17 mouse cellular contexts compared by ENCODE assay signal in genomic region chr1:94147015-94147414, GRCm38 (mm10).
A peak's percentile ranks its signal among the peaks of the same experiment; 100 is the strongest.
DNase-seq lines count a peak whose midpoint lies in the region; ATAC-seq lines count a peak whose summit lies in the region.
"Had no signal": no experiment of that assay in that cellular context is flagged by ENCODE, and none has a peak within 500 bp of the region (broad histone marks: within the 10 kb centered on the region; RNA-seq: fewer than 3 reads in every experiment).

No protein-coding gene starts in this region.

- no peak for DNase-seq in frontal cortex, postnatal 25 days (ENCODE audit: low spot score in 2 of 2)
- peak; percentile 8 for DNase-seq in kidney, adult 9 months
- no peak for DNase-seq in kidney, adult 11 months
- DNase-seq in 416B (ENCODE audit: low read depth): peak; percentile 49
- no peak for DNase-seq in cerebellum, postnatal 14 days
- DNase-seq: adrenal gland, postnatal 10 days; cerebellum, postnatal 36 days; thymus, postnatal 25 days had no signal

- no peak overlapping the region for H3K4me2 ChIP-seq in intestine, embryonic 16.5 days (ENCODE audit: low read depth, low read length)
- H3K4me2 ChIP-seq: embryonic facial prominence, embryonic 12.5 days; limb, embryonic 12.5 days had no signal

- no peaks in the 10 kb centered on the region for H3K36me3 ChIP-seq in intestine, embryonic 16.5 days (ENCODE audit: control insufficient read depth, insufficient read depth, low read length)
- H3K36me3 ChIP-seq: embryonic facial prominence, embryonic 12.5 days; forebrain, embryonic 10.5 days; G1E; limb, embryonic 12.5 days had no signal

- WGBS in intestine, embryonic 16.5 days: 73% methylated on average over 4 of the region's 4 CpGs

- no peaks in the 10 kb centered on the region for H3K9me3 ChIP-seq in intestine, embryonic 16.5 days (ENCODE audit: control insufficient read depth, low read length)
- H3K9me3 ChIP-seq: embryonic facial prominence, embryonic 12.5 days; forebrain, embryonic 10.5 days; G1E; limb, embryonic 12.5 days had no signal

- H3K4me3 ChIP-seq in intestine, embryonic 16.5 days (ENCODE audit: low read length): no peak overlapping the region
- H3K4me3 ChIP-seq: embryonic facial prominence, embryonic 12.5 days; forebrain, embryonic 10.5 days; limb, embryonic 12.5 days had no signal

- H3K27me3 ChIP-seq in intestine, embryonic 16.5 days (replicated peaks; ENCODE audit: control insufficient read depth, insufficient read depth, low read length): no peaks in the 10 kb centered on the region
- H3K27me3 ChIP-seq: embryonic facial prominence, embryonic 12.5 days; limb, embryonic 12.5 days had no signal

- ATAC-seq in frontal cortex, adult (ENCODE audit: low TSS enrichment): peak; percentile 34; the same call in 1 of the 2 replicates
- peak; percentile 44 for ATAC-seq in granulocyte monocyte progenitor cell, adult 5-6 weeks (replicated peaks; ENCODE audit: poor library complexity, severe bottlenecking)
- no peak for ATAC-seq in intestine, embryonic 16.5 days
- ATAC-seq: intestine, postnatal 0 days had no signal

- H3K4me1 ChIP-seq in intestine, embryonic 16.5 days (ENCODE audit: control insufficient read depth, insufficient read depth, low read length): no peaks in the 10 kb centered on the region
- H3K4me1 ChIP-seq: embryonic facial prominence, embryonic 12.5 days; forebrain, embryonic 10.5 days; limb, embryonic 12.5 days had no signal

- H3K9ac ChIP-seq in intestine, embryonic 16.5 days (ENCODE audit: low read depth, low read length): no peak overlapping the region
- H3K9ac ChIP-seq: embryonic facial prominence, embryonic 12.5 days; limb, embryonic 12.5 days had no signal

- no peak overlapping the region for H3K27ac ChIP-seq in intestine, embryonic 16.5 days (ENCODE audit: low read length)
- H3K27ac ChIP-seq: embryonic facial prominence, embryonic 12.5 days; forebrain, embryonic 10.5 days; limb, embryonic 12.5 days; stomach, postnatal 0 days had no signal

Comparison
In these comparisons a context has a peak if more than half of its experiments do, and no peak if none do; other contexts are left out.
1. DNase-seq: peak in kidney, adult 9 months (single experiment) and 416B (single experiment); none in frontal cortex, postnatal 25 days (0 of 2), kidney, adult 11 months (single experiment) and cerebellum, postnatal 14 days (0 of 2).